Mouse (Mus musculus): ENCODE measurements around the gene Ube2e1.

DNA sequence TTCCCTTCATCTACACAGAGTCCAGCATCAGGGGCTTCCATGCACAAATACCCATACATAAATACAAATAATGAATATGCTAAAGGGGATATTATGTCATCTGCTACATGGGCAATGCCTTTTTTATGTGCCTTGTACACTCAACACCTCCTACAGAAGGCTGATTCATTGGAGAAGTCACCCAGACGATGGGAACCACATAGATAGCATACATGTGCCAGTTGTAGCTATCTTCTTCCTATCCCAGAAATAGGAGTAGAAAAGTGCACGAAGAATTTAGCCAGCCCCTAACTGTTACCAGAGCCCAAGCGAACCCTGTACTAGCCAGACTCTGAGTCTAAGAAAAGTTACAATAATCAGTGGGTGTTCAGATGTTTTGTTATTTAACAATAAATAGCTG is 39.5 kb downstream of the Ube2e1 start:
- TF ChIP-seq CTCF (IDR thresholded peaks at IDR 0.05; ENCODE audit: control insufficient read depth, insufficient read depth, insufficient read length) (no peak), USF1 (IDR thresholded peaks at IDR 0.05; ENCODE audit: low read depth) (no peak), CEBPB (IDR thresholded peaks at IDR 0.05; ENCODE audit: low read depth) (no peak), FOSL1 (IDR thresholded peaks at IDR 0.05; ENCODE audit: insufficient read depth, low read length, poor library complexity, severe bottlenecking) (no peak)

All from C2C12 (cell line).